Mouse (Mus musculus): ENCODE data around the gene Ppbp. TPM values are rescaled to one million over a fixed set of nuclear protein-coding genes. Genes with fewer than 3 reads are reported as not detected.

Ppbp gene
- 1 to 10 TPM; 6.2 to 6.4 TPM for total RNA-seq (2023)

GRCm38 (mm10) chr5:90768218-90768617, at the start of gene Ppbp:
Gene Ppbp, plus strand, starts transcription at chr5:90768518.

GRCm38 (mm10) chr5:90759077-90760065, 8.9 kb upstream of the Ppbp start, which contains the start of gene Cxcl5:
Gene Cxcl5, plus strand, starts transcription at chr5:90759360.

GRCm38 (mm10) chr5:90771880-90772653, 3.7 kb downstream of the Ppbp start, which contains the start of gene Pf4:
Gene Pf4, plus strand, starts transcription at chr5:90772435.

GRCm38 (mm10) chr5:90785659-90786588, 17.6 kb downstream of the Ppbp start, which contains the start of gene Cxcl3:
Gene Cxcl3, plus strand, starts transcription at chr5:90786103.

GRCm38 (mm10) chr5:90794195-90794625, 25.9 kb downstream of the Ppbp start, which contains the start of gene Cxcl15:
Gene Cxcl15, plus strand, starts transcription at chr5:90794534.

Other genes starting within 250 kb of the Ppbp start
- gene Afm, start 249.6 kb upstream of the Ppbp start, total RNA-seq (2023), result not detected
- gene 5830473C10Rik, start 207.4 kb upstream of the Ppbp start, total RNA-seq (2023), result not detected
- under 1 TPM; 0.15 to 0.53 TPM for gene Rassf6, start 127.9 kb upstream of the Ppbp start, total RNA-seq (2023)
- gene Cxcl5, start 9.2 kb upstream of the Ppbp start, total RNA-seq (2023), result not detected
- 10 to 100 TPM; 19.6 to 21.7 TPM for gene Pf4, start 3.9 kb downstream of the Ppbp start, total RNA-seq (2023)
- under 1 TPM; 0.94 to 0.95 TPM for gene Cxcl3, start 17.6 kb downstream of the Ppbp start, total RNA-seq (2023)
- gene Cxcl15, start 26.0 kb downstream of the Ppbp start, total RNA-seq (2023), result not detected
- 1 to 10 TPM in 1 of 2 experiments, under 1 TPM in 1; 0.31 to 1.3 TPM for gene Cxcl1, start 122.7 kb downstream of the Ppbp start, total RNA-seq (2023)
- gene Cxcl2, start 135.4 kb downstream of the Ppbp start, total RNA-seq (2023), result 100 to 1,000 TPM; 247 to 270 TPM
- 1 to 10 TPM; 1.5 to 2.6 TPM for gene Mthfd2l, start 162.6 kb downstream of the Ppbp start, total RNA-seq (2023)